Mouse (Mus musculus): ENCODE results near the gene Anks1. TPM values are rescaled to one million over a fixed set of nuclear protein-coding genes. Genes with fewer than 3 reads are reported as not detected.

Anks1 gene
- total RNA-seq, 1 experiment, result 20.9 TPM

GRCm38 (mm10) chr17:28106352-28106751 is 197.2 kb downstream of the Anks1 start:
- TF ChIP-seq HCFC1 (IDR thresholded peaks at IDR 0.05; ENCODE audit: borderline replicate concordance, insufficient read depth, low read length), result no peak
- TF ChIP-seq ZNF384 (IDR thresholded peaks at IDR 0.05; ENCODE audit: low read depth, low read length), result no peak
- TF ChIP-seq MAFK (IDR thresholded peaks at IDR 0.05; ENCODE audit: insufficient read depth, low read depth, low read length), result no peak
- TF ChIP-seq CHD2 (IDR thresholded peaks at IDR 0.05; ENCODE audit: low read depth, low read length), result no peak
- TF ChIP-seq ZC3H11A (IDR thresholded peaks at IDR 0.05; ENCODE audit: borderline replicate concordance, low read depth, low read length), result no peak; the same call in 1 of the 2 replicates
- H3K36me3 ChIP-seq (ENCODE audit: control insufficient read depth, insufficient read depth, low read length, poor library complexity, severe bottlenecking), result no peaks in the 10 kb centered on the region
- H3K4me3 ChIP-seq (ENCODE audit: insufficient read depth in 1 of 2, low read depth in 1 of 2, low read length in 2 of 2, poor library complexity in 1 of 2, severe bottlenecking in 1 of 2), result no peak overlapping the region
- in situ Hi-C loops (cut with MboI; ENCODE audit: low sequenced_read_pairs in 2 of 2, unreplicated experiment in 2 of 2), result loop anchor here in 1 of 2 experiments (10.0 kb wide), 1 partner anchor 58 kb away; no protein-coding TSS in a partner anchor
- peaks cover 2 to 15% of the 10 kb centered on the region in 2 experiments; a peak in 2 of 4 replicates for H3K4me1 ChIP-seq (ENCODE audit: control insufficient read depth in 2 of 2, insufficient read depth in 2 of 2, low read length in 2 of 2, poor library complexity in 1 of 2)
- no peak overlapping the region for H3K9ac ChIP-seq (ENCODE audit: insufficient read depth, low read depth, low read length, poor library complexity, severe bottlenecking)
- H3K9me3 ChIP-seq (ENCODE audit: control insufficient read depth, insufficient read depth, low read depth, low read length), result no peaks in the 10 kb centered on the region
- 0 out of 2 replicates have a peak overlapping the region, but pooled peaks have one; percentile 11 for H3K27ac ChIP-seq (ENCODE audit: insufficient read depth, low read depth, low read length, poor library complexity, severe bottlenecking)
- DNase-seq (ENCODE audit: low read depth, low spot score), result peak; percentile 78

GRCm38 (mm10) chr17:28107275-28107674 is 198.2 kb downstream of the Anks1 start:
- DNase-seq (ENCODE audit: low read depth, low spot score), result no peak
- no peak for TF ChIP-seq ZC3H11A (IDR thresholded peaks at IDR 0.05; ENCODE audit: borderline replicate concordance, low read depth, low read length)
- no peak for TF ChIP-seq MAFK (IDR thresholded peaks at IDR 0.05; ENCODE audit: insufficient read depth, low read depth, low read length)
- TF ChIP-seq CHD2 (IDR thresholded peaks at IDR 0.05; ENCODE audit: low read depth, low read length), result no peak
- no peak for TF ChIP-seq HCFC1 (IDR thresholded peaks at IDR 0.05; ENCODE audit: borderline replicate concordance, insufficient read depth, low read length)
- no peak for TF ChIP-seq ZNF384 (IDR thresholded peaks at IDR 0.05; ENCODE audit: low read depth, low read length)
- no peaks in the 10 kb centered on the region for H3K9me3 ChIP-seq (ENCODE audit: control insufficient read depth, insufficient read depth, low read depth, low read length)
- in situ Hi-C loops (cut with MboI; ENCODE audit: low sequenced_read_pairs in 2 of 2, unreplicated experiment in 2 of 2), result loop anchor here in 1 of 2 experiments (10.0 kb wide), 1 partner anchor 58 kb away; no protein-coding TSS in a partner anchor
- no peak overlapping the region for H3K27ac ChIP-seq (ENCODE audit: insufficient read depth, low read depth, low read length, poor library complexity, severe bottlenecking)
- peaks cover 2 to 15% of the 10 kb centered on the region in 2 experiments; a peak in 2 of 4 replicates for H3K4me1 ChIP-seq (ENCODE audit: control insufficient read depth in 2 of 2, insufficient read depth in 2 of 2, low read length in 2 of 2, poor library complexity in 1 of 2)
- H3K36me3 ChIP-seq (ENCODE audit: control insufficient read depth, insufficient read depth, low read length, poor library complexity, severe bottlenecking), result no peaks in the 10 kb centered on the region
- H3K9ac ChIP-seq (ENCODE audit: insufficient read depth, low read depth, low read length, poor library complexity, severe bottlenecking), result no peak overlapping the region
- no peak overlapping the region for H3K4me3 ChIP-seq (ENCODE audit: insufficient read depth in 1 of 2, low read depth in 1 of 2, low read length in 2 of 2, poor library complexity in 1 of 2, severe bottlenecking in 1 of 2)

GRCm38 (mm10) chr17:28112266-28112665 is 203.2 kb downstream of the Anks1 start:
- in situ Hi-C loops (cut with MboI; ENCODE audit: low sequenced_read_pairs in 2 of 2, unreplicated experiment in 2 of 2), result no loop called here
- Histone ChIP-seq H3K27ac (ENCODE audit: insufficient read depth, low read depth, low read length, poor library complexity, severe bottlenecking) (no peak overlapping the region), H3K4me3 (ENCODE audit: insufficient read depth in 1 of 2, low read depth in 1 of 2, low read length in 2 of 2, poor library complexity in 1 of 2, severe bottlenecking in 1 of 2) (no peak overlapping the region), H3K36me3 (ENCODE audit: control insufficient read depth, insufficient read depth, low read length, poor library complexity, severe bottlenecking) (no peaks in the 10 kb centered on the region), H3K9ac (ENCODE audit: insufficient read depth, low read depth, low read length, poor library complexity, severe bottlenecking) (no peak overlapping the region), H3K9me3 (ENCODE audit: control insufficient read depth, insufficient read depth, low read depth, low read length) (no peaks in the 10 kb centered on the region), H3K4me1 (ENCODE audit: control insufficient read depth in 2 of 2, insufficient read depth in 2 of 2, low read length in 2 of 2, poor library complexity in 1 of 2) (0 out of 4 replicates have a peak, but pooled peaks cover 0 to 3% of the 10 kb centered on the region in 2 experiments)
- no peak for DNase-seq (ENCODE audit: low read depth, low spot score)
- no peak for TF ChIP-seq MAFK (IDR thresholded peaks at IDR 0.05; ENCODE audit: insufficient read depth, low read depth, low read length)
- TF ChIP-seq ZNF384 (IDR thresholded peaks at IDR 0.05; ENCODE audit: low read depth, low read length), result no peak
- no peak for TF ChIP-seq HCFC1 (IDR thresholded peaks at IDR 0.05; ENCODE audit: borderline replicate concordance, insufficient read depth, low read length)
- TF ChIP-seq CHD2 (IDR thresholded peaks at IDR 0.05; ENCODE audit: low read depth, low read length), result no peak
- TF ChIP-seq ZC3H11A (IDR thresholded peaks at IDR 0.05; ENCODE audit: borderline replicate concordance, low read depth, low read length), result no peak

Other genes starting within 250 kb of the Anks1 start
- 0.53 TPM in 1 of 2 replicates, not detected in the other for gene Spdef, start 180.4 kb upstream of the Anks1 start, total RNA-seq (2012; rRNA removed)
- gene D17Wsu92e, start 88.7 kb upstream of the Anks1 start, total RNA-seq (2012; rRNA removed), result 53.8 and 68.4 TPM in 2 replicates
- 120 and 185 TPM in 2 replicates for gene Snrpc, start 71.2 kb upstream of the Anks1 start, total RNA-seq (2012; rRNA removed)
- 16.5 and 21.4 TPM in 2 replicates for gene Uhrf1bp1, start 52.9 kb upstream of the Anks1 start, total RNA-seq (2012; rRNA removed)
- 25.5 and 35.8 TPM in 2 replicates for gene Taf11, start 538 bp downstream of the Anks1 start, total RNA-seq (2012; rRNA removed)
- 4.8 and 7.3 TPM in 2 replicates for gene Tcp11, start 171.3 kb downstream of the Anks1 start, total RNA-seq (2012; rRNA removed)
- gene Scube3, start 232.8 kb downstream of the Anks1 start, total RNA-seq (2012; rRNA removed), result 24.0 and 25.7 TPM in 2 replicates